Mouse (Mus musculus): ENCODE data around the gene Zfp426. TPM values are rescaled to one million over a fixed set of nuclear protein-coding genes. Genes with fewer than 3 reads are reported as not detected.

The Zfp426 gene
- total RNA-seq (2023) = 10 to 100 TPM; 13.2 to 14.1 TPM

DNA sequence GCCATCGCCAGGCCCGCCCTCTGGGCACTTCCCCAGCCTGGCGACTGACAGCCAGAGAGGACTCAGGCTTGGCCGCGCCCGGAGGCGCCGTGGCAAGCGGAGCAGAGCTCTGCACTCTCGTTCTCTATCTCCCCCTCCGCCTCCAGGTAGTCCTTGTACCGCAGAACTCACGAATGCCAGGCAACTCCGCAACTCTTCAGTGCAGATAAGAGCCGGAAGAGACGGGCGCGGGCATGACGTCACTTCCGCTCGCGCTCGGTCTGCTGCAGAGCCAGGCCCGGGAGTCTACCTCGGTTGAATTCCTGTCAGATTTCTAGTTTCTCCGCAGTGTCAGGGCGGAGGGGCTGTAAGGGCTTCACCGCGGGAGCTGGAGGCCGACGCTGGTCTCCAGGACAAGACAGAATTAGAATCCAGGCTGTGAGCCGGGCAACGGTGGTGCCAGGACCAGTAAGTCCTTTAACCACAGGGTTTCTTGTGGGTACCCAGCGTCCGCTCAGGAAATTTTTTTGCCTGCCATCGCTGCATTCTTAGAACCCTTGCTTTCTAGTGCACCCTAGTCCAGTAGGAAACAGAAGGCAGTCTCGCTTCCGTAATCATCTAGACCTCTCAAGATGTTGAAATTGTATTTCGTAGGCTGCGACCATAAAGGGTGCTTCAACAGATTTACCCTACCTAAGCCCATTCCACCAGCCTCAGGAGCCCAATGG lies at the start of gene Zfp426:
Gene Zfp426, minus strand, starts transcription at position 220 of the 707 bp plus-strand sequence.

DNA sequence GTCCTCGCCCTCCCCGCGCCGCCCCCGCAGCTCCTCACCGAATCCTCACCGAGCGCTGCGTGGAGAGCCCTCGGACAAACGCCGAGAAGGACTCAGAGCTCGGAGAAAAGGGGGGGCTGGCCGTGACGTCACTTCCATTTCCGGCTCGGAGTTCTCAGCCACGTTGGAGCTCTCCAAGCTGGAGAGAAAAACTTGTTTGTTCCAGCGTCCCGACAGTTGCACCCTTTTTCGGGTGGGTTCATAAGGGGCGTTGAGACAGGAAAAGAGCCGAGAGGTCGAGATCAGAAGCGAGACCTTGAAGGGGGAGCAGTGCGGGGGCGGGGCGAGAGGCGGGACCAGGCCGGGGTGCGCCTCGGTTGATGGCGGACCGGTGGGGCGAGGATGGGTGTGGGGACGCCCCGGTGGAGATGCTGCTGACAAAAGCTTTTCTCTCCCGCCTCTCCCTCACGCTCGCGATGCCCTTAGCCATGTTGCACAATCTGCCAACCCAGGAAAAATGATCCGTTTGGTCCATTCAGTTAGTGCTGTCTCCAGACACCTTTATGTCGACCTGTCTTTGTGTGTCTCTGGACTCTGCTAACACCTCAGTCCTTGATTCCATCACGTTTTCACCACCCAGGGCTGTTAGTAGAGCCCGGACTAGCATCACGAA lies 28.9 kb upstream of the Zfp426 start, which contains the start of gene Zfp266:
Gene Zfp266, minus strand, starts transcription at position 112 of the 652 bp plus-strand sequence.

DNA sequence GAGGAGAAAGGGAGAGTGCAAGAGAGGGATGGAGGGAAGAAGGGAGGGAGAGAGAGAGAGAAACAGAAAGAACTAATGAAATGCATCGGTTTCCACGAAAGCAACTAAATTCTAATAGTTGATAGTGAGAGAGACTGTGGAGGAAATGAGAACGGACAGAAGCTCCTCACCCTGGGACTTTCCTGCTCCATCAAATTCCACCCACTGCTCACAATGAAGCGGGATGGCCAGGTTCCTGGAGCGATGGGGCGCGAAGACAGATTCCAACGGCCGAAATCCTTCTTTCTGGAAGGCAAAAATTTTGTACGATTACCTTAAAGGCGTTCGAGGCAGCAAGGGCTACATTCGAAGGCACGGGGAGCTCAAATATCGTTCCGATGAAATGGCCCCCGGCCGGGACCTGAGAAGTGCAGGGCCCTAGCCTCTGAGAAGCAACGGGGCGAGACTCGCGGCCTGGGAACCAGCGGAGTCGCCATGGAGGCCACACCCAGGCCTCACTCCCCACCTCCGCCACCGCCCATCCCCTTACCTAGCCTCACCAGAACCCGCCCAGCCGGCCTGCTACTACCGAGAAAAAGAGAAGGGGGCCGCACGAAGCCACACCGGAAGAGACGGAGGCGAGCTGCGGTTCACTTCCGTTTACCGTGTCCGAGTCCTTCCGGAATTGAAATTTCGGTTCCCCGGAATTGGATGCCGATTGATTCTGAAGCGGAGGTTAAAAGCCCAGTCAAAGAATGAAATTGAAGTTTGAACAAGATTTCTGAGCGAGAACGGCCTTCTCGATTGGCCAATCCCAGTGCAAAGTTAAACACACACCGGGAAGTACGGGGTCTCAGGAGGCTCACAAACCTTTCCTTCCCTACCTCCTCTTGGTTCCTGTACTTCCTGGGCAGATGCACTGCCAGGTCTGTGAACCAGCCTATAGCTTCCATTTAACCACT lies 32.9 kb downstream of the Zfp426 start, which contains the start of gene Zfp26:
Gene Zfp26, minus strand, starts transcription at position 786 of the 941 bp plus-strand sequence.

Other genes starting within 250 kb of the Zfp426 start
- not detected for gene Olfr39, start 210.4 kb downstream of the Zfp426 start, total RNA-seq (2023)
- not detected for gene Olfr873, start 194.2 kb downstream of the Zfp426 start, total RNA-seq (2023)
- gene Olfr18, start 156.7 kb downstream of the Zfp426 start, total RNA-seq (2023) = not detected
- gene Zfp560, start 107.6 kb downstream of the Zfp426 start, total RNA-seq (2023) = 1 to 10 TPM; 2.7 to 3.4 TPM
- 10 to 100 TPM; 21.7 to 23.2 TPM for gene Zfp26, start 32.6 kb downstream of the Zfp426 start, total RNA-seq (2023)
- 10 to 100 TPM; 18.4 to 19.3 TPM for gene Zfp266, start 28.7 kb upstream of the Zfp426 start, total RNA-seq (2023)
- gene Zfp846, start 88.5 kb upstream of the Zfp426 start, total RNA-seq (2023) = 1 to 10 TPM; 5.2 to 8.2 TPM
- gene Ubl5, start 150.1 kb upstream of the Zfp426 start, total RNA-seq (2023) = 100 to 1,000 TPM; 276 to 300 TPM
- gene Fbxl12, start 152.0 kb upstream of the Zfp426 start, total RNA-seq (2023) = 10 to 100 TPM; 26.1 to 30.7 TPM
- gene Pin1, start 159.3 kb upstream of the Zfp426 start, total RNA-seq (2023) = 10 to 100 TPM in 1 of 2 experiments, 1 to 10 TPM in 1; 9.9 to 10.1 TPM